8 mouse cellular contexts compared by ENCODE assay signal in the genomic region with DNA sequence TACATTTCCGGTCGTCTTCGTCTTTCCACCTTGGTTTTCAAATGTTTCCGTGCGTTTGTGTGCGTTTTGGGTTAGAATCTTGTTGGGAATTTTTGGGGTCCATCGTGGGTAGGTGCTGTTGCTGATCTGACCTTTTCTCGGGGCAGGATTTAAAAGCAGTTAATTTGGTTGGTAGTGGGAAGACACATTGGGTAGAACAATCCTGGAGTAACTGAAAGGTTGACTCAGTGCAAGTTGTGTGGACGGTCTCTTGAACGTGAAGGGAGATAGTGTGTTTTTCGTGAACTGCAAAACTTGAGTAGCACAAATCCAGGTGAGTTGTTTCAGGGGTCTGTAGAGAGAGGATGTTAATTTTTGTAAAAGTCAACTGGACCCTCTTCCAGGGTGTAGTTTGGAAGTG. TPM values are rescaled to one million over a fixed set of nuclear protein-coding genes. Genes with fewer than 3 reads are reported as not detected.
A peak's percentile ranks its signal among the peaks of the same experiment; 100 is the strongest.
DNase-seq lines count a peak whose midpoint lies in the region; ATAC-seq and TF ChIP-seq lines count a peak whose summit lies in the region.

No protein-coding gene starts in this region.

- peak overlapping the region; percentile 91 for H3K9ac ChIP-seq in MEL (ENCODE audit: control insufficient read depth, low read depth, low read length, poor library complexity, severe bottlenecking)
- H3K9ac ChIP-seq in hindbrain, embryonic 12.5 days = peak overlapping the region; percentile 93
- H3K9ac ChIP-seq in midbrain, embryonic 12.5 days (replicated peaks) = peak overlapping the region; percentile 92

- H3K4me3 ChIP-seq in kidney, adult 2 months (ENCODE audit: insufficient read depth, low read depth, low read length) = peak overlapping the region; percentile 80
- H3K4me3 ChIP-seq in MEL (ENCODE audit: control insufficient read depth in 1 of 2, insufficient read depth in 1 of 2, low read depth in 2 of 2, low read length in 2 of 2) = peak overlapping the region; percentile 84 to 92
- H3K4me3 ChIP-seq in hindbrain, embryonic 12.5 days = peak overlapping the region; percentile 96
- peak overlapping the region; percentile 99 for H3K4me3 ChIP-seq in midbrain, embryonic 12.5 days

- H3K9me3 ChIP-seq in MEL (replicated peaks; ENCODE audit: insufficient read depth, low read length) = no peaks in the 10 kb centered on the region
- no peaks in the 10 kb centered on the region for H3K9me3 ChIP-seq in hindbrain, embryonic 12.5 days (replicated peaks)
- no peaks in the 10 kb centered on the region for H3K9me3 ChIP-seq in midbrain, embryonic 12.5 days

- peaks cover 13% of the 10 kb centered on the region for H3K4me1 ChIP-seq in kidney, adult 2 months (ENCODE audit: control insufficient read depth, insufficient read depth, low read length)
- peaks cover 0 to 19% of the 10 kb centered on the region in 2 experiments; a peak in 3 of 4 replicates for H3K4me1 ChIP-seq in MEL (ENCODE audit: control insufficient read depth in 1 of 2, insufficient read depth in 2 of 2, low read length in 2 of 2)
- H3K4me1 ChIP-seq in hindbrain, embryonic 12.5 days = peaks cover 18% of the 10 kb centered on the region
- peaks cover 18% of the 10 kb centered on the region for H3K4me1 ChIP-seq in midbrain, embryonic 12.5 days

- no peak overlapping the region for H3K27ac ChIP-seq in kidney, adult 2 months (ENCODE audit: insufficient read depth, low read depth, low read length)
- peak overlapping the region; percentile 70 for H3K27ac ChIP-seq in MEL (ENCODE audit: control insufficient read depth, low read depth, low read length)
- H3K27ac ChIP-seq in hindbrain, embryonic 12.5 days = no peak overlapping the region
- no peak overlapping the region for H3K27ac ChIP-seq in midbrain, embryonic 12.5 days (replicated peaks)

- H3K27me3 ChIP-seq in kidney, adult 2 months (replicated peaks; ENCODE audit: control insufficient read depth, insufficient read depth, low read length) = no peaks in the 10 kb centered on the region
- no peaks in the 10 kb centered on the region for H3K27me3 ChIP-seq in MEL (ENCODE audit: control insufficient read depth in 1 of 2, insufficient read depth in 2 of 2, low read length in 2 of 2)
- no peaks in the 10 kb centered on the region for H3K27me3 ChIP-seq in hindbrain, embryonic 12.5 days
- H3K27me3 ChIP-seq in midbrain, embryonic 12.5 days = peaks cover 7% of the 10 kb centered on the region

- no peak for TF ChIP-seq CTCF in kidney, adult 2 months (conservative IDR thresholded peaks at IDR 0.05; ENCODE audit: insufficient read depth, insufficient read length, low read depth, low read length)
- no peak for TF ChIP-seq CTCF in MEL (IDR thresholded peaks at IDR 0.05 in 2 of 3, conservative IDR thresholded peaks at IDR 0.05 in 1 of 3; ENCODE audit: control insufficient read depth in 1 of 3, insufficient read depth in 1 of 3, low read depth in 2 of 3, low read length in 3 of 3, poor library complexity in 1 of 3, severe bottlenecking in 1 of 3)

- WGBS in kidney, adult 2 months = 3% methylated on average over 11 of the region's 11 CpGs
- WGBS in hindbrain, embryonic 12.5 days = 2% methylated on average over 11 of the region's 11 CpGs
- WGBS in midbrain, embryonic 12.5 days = 2% methylated on average over 11 of the region's 11 CpGs

- no peak for TF ChIP-seq RAD21 in MEL (IDR thresholded peaks at IDR 0.05; ENCODE audit: low read depth, low read length)

- no peak for TF ChIP-seq POLR2A in kidney, adult 2 months (IDR thresholded peaks at IDR 0.05; ENCODE audit: low read depth, low read length)
- no peak for TF ChIP-seq POLR2A in MEL (IDR thresholded peaks at IDR 0.05; ENCODE audit: control insufficient read depth in 1 of 2, insufficient read depth in 1 of 2, low read depth in 1 of 2, low read length in 2 of 2, poor library complexity in 1 of 2)

- peak overlapping the region; percentile 91 for H3K4me2 ChIP-seq in hindbrain, embryonic 12.5 days (replicated peaks)
- H3K4me2 ChIP-seq in midbrain, embryonic 12.5 days (replicated peaks) = peak overlapping the region; percentile 90

- TF ChIP-seq EP300 in MEL (IDR thresholded peaks at IDR 0.05; ENCODE audit: low read depth in 1 of 2, low read length in 2 of 2) = no peak

- DNase-seq in kidney, adult 2 months = no peak
- DNase-seq in kidney, adult 9 months = no peak
- peak; percentile 44 for DNase-seq in MEL (ENCODE audit: low read depth, low spot score)
- no peak for DNase-seq in gastrocnemius, postnatal 10 days
- DNase-seq in urinary bladder, postnatal 14 days (ENCODE audit: low spot score) = no peak
- DNase-seq in left cerebral cortex, postnatal 25 days (ENCODE audit: low spot score in 2 of 2) = no peak

- ATAC-seq in hindbrain, embryonic 12.5 days (ENCODE audit: low FRiP score) = no peak
- ATAC-seq in midbrain, embryonic 12.5 days (ENCODE audit: low FRiP score, low read depth) = no peak

- intact Hi-C loops in left cerebral cortex, postnatal 25 days (cut with DNase I) = no loop called here

- H3K36me3 ChIP-seq in kidney, adult 2 months (ENCODE audit: control insufficient read depth, insufficient read depth, low read length) = no peaks in the 10 kb centered on the region; the same call in 1 of the 2 replicates
- H3K36me3 ChIP-seq in MEL (ENCODE audit: control insufficient read depth in 1 of 2, insufficient read depth in 2 of 2, low read length in 2 of 2) = peaks cover 17 to 18% of the 10 kb centered on the region in 2 experiments
- peaks cover 38% of the 10 kb centered on the region for H3K36me3 ChIP-seq in hindbrain, embryonic 12.5 days
- H3K36me3 ChIP-seq in midbrain, embryonic 12.5 days = peaks cover 41% of the 10 kb centered on the region

- peaks cover 48% of the 10 kb centered on the region for H3K79me2 ChIP-seq in MEL (ENCODE audit: control insufficient read depth, insufficient read depth, low read length, poor library complexity)

TF ChIP-seq in MEL, 35 proteins besides CTCF, POLR2A, EP300 and RAD21 (continues in another document):
- no peak for TF ChIP-seq ZMIZ1 (IDR thresholded peaks at IDR 0.05; ENCODE audit: low read depth, low read length)
- TF ChIP-seq GABPA (IDR thresholded peaks at IDR 0.05; ENCODE audit: low read depth, low read length) = no peak
- TF ChIP-seq MYC (IDR thresholded peaks at IDR 0.05; ENCODE audit: low read depth, low read length) = peak; percentile 69; the same call in 1 of the 2 replicates
- no peak; the same call in 1 of the 2 replicates for TF ChIP-seq POLR2AphosphoS2 (IDR thresholded peaks at IDR 0.05; ENCODE audit: low read length)
- 0 out of 2 replicates have a peak, but pooled peaks have one; percentile 35 for TF ChIP-seq MAZ (IDR thresholded peaks at IDR 0.05; ENCODE audit: low read depth, low read length)
- no peak for TF ChIP-seq NELFE (IDR thresholded peaks at IDR 0.05; ENCODE audit: low read depth, low read length)

RNA-seq across cellular contexts. Expression of a gene that starts 1.0 kb away (rescaled TPM):
- polyA plus RNA-seq in kidney, adult 2 months (2012; rRNA removed) = 45.4 and 90.1 TPM in 2 replicates
- total RNA-seq in MEL (2012; rRNA removed) = 1,745 and 1,792 TPM in 2 replicates
- polyA plus RNA-seq in MEL (2012; ENCODE audit: insufficient read depth in 1 of 2, insufficient read length in 2 of 2, low read depth in 1 of 2, low replicate concordance in 2 of 2, missing spikeins in 1 of 2) = 1,000 to 10,000 TPM in 1 of 2 experiments, not detected in 1; 1,885 TPM
- polyA plus RNA-seq in hindbrain, embryonic 12.5 days (2016; fragmentation: Nextera tagmentation; extraction: Ambion mirVana) = 257 and 282 TPM in 2 replicates
- 264 and 283 TPM in 2 replicates for polyA plus RNA-seq in midbrain, embryonic 12.5 days (2016; fragmentation: Nextera tagmentation; extraction: Ambion mirVana)
- total RNA-seq in gastrocnemius, postnatal 10 days (2021) = 100 to 1,000 TPM; 305 to 332 TPM
- total RNA-seq in left cerebral cortex, postnatal 25 days (2021) = 100 to 1,000 TPM; 160 TPM

RNA-seq across cellular contexts. Expression of a gene that starts 7.8 kb away (rescaled TPM):
- polyA plus RNA-seq in kidney, adult 2 months (2012; rRNA removed) = 0.19 and 0.67 TPM in 2 replicates
- total RNA-seq in MEL (2012; rRNA removed) = not detected in 2 replicates
- under 1 TPM in 1 of 2 experiments, not detected in 1; 0.36 TPM for polyA plus RNA-seq in MEL (2012; ENCODE audit: insufficient read depth in 1 of 2, insufficient read length in 2 of 2, low read depth in 1 of 2, low replicate concordance in 2 of 2, missing spikeins in 1 of 2)
- polyA plus RNA-seq in hindbrain, embryonic 12.5 days (2016; fragmentation: Nextera tagmentation; extraction: Ambion mirVana) = 2.5 and 3.8 TPM in 2 replicates
- polyA plus RNA-seq in midbrain, embryonic 12.5 days (2016; fragmentation: Nextera tagmentation; extraction: Ambion mirVana) = 2.7 and 2.8 TPM in 2 replicates
- under 1 TPM in 1 of 2 experiments, not detected in 1; 0.40 TPM for total RNA-seq in gastrocnemius, postnatal 10 days (2021)
- 10 to 100 TPM in 1 of 2 experiments, 1 to 10 TPM in 1; 8.7 to 11.1 TPM for total RNA-seq in left cerebral cortex, postnatal 25 days (2021)

RNA-seq across cellular contexts. Expression of a gene that starts 11.9 kb away (rescaled TPM):
- 0.16 and 0.34 TPM in 2 replicates for polyA plus RNA-seq in kidney, adult 2 months (2012; rRNA removed)
- total RNA-seq in MEL (2012; rRNA removed) = 0.15 and 0.39 TPM in 2 replicates
- under 1 TPM in 1 of 2 experiments, not detected in 1; 0.91 TPM for polyA plus RNA-seq in MEL (2012; ENCODE audit: insufficient read depth in 1 of 2, insufficient read length in 2 of 2, low read depth in 1 of 2, low replicate concordance in 2 of 2, missing spikeins in 1 of 2)
- polyA plus RNA-seq in hindbrain, embryonic 12.5 days (2016; fragmentation: Nextera tagmentation; extraction: Ambion mirVana) = 4.1 and 4.8 TPM in 2 replicates
- 3.5 and 4.9 TPM in 2 replicates for polyA plus RNA-seq in midbrain, embryonic 12.5 days (2016; fragmentation: Nextera tagmentation; extraction: Ambion mirVana)
- total RNA-seq in gastrocnemius, postnatal 10 days (2021) = under 1 TPM; 0.36 to 0.56 TPM
- total RNA-seq in left cerebral cortex, postnatal 25 days (2021) = 100 to 1,000 TPM; 180 to 181 TPM

RNA-seq across cellular contexts. Expression of a gene that starts 29.5 kb away (rescaled TPM):
- 31.2 and 32.5 TPM in 2 replicates for polyA plus RNA-seq in kidney, adult 2 months (2012; rRNA removed)
- 30.3 and 30.4 TPM in 2 replicates for total RNA-seq in MEL (2012; rRNA removed)
- polyA plus RNA-seq in MEL (2012; ENCODE audit: insufficient read depth in 1 of 2, insufficient read length in 2 of 2, low read depth in 1 of 2, low replicate concordance in 2 of 2, missing spikeins in 1 of 2) = 10 to 100 TPM in 1 of 2 experiments, not detected in 1; 50.8 TPM
- 25.3 and 25.6 TPM in 2 replicates for polyA plus RNA-seq in hindbrain, embryonic 12.5 days (2016; fragmentation: Nextera tagmentation; extraction: Ambion mirVana)
- polyA plus RNA-seq in midbrain, embryonic 12.5 days (2016; fragmentation: Nextera tagmentation; extraction: Ambion mirVana) = 22.6 and 24.5 TPM in 2 replicates
- total RNA-seq in gastrocnemius, postnatal 10 days (2021) = 10 to 100 TPM; 17.3 to 19.1 TPM
- 10 to 100 TPM; 50.9 to 56.7 TPM for total RNA-seq in left cerebral cortex, postnatal 25 days (2021)

RNA-seq across cellular contexts. Expression of a gene that starts 35.1 kb away (rescaled TPM):
- polyA plus RNA-seq in kidney, adult 2 months (2012; rRNA removed) = not detected in 2 replicates
- not detected in 2 replicates for total RNA-seq in MEL (2012; rRNA removed)
- under 1 TPM in 1 of 2 experiments, not detected in 1; 0.04 TPM for polyA plus RNA-seq in MEL (2012; ENCODE audit: insufficient read depth in 1 of 2, insufficient read length in 2 of 2, low read depth in 1 of 2, low replicate concordance in 2 of 2, missing spikeins in 1 of 2)
- polyA plus RNA-seq in hindbrain, embryonic 12.5 days (2016; fragmentation: Nextera tagmentation; extraction: Ambion mirVana) = 1.2 and 2.1 TPM in 2 replicates
- 4.0 and 5.2 TPM in 2 replicates for polyA plus RNA-seq in midbrain, embryonic 12.5 days (2016; fragmentation: Nextera tagmentation; extraction: Ambion mirVana)
- total RNA-seq in gastrocnemius, postnatal 10 days (2021) = not detected
- total RNA-seq in left cerebral cortex, postnatal 25 days (2021) = under 1 TPM; 0.30 to 0.37 TPM
